Mouse (Mus musculus) embryonic fibroblast, embryonic 13.5 days (primary cell): ENCODE measurements around the gene 4930556J24Rik.

Source experiments
- CTCF ChIP-seq: IDR thresholded peaks from 2 replicates; pipeline ENCODE4 v1.5.1; 2011; ENCODE audit warnings: mild to moderate bottlenecking, control low read depth, low read length, moderate library complexity, borderline replicate concordance; ENCODE audit not compliant: insufficient read depth
- POLR2A ChIP-seq: IDR thresholded peaks from 2 replicates; pipeline ENCODE4 v1.6.1; 2011; ENCODE audit warnings: low read depth, mild to moderate bottlenecking, control low read depth, low read length, moderate library complexity

DNA sequence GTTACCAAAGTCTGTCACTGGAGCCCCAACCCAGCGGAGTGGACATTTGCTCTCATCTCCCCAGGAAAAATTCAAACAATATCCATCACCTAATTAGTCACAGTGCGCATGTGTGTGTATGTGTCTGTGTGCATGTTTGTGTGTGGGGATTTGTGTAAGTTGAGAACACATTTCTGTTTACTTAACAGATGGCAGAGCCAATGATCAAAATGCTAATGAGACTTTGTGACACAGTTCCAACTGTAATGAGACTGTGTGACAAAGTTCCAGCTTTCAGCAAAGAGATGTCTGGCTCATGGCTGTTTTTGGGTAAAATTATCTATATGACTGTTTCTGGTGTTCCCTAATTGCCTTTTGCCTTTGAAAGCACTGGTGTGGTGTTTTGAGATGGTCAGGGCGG lies 40.3 kb downstream of the 4930556J24Rik start:
- no peak for TF ChIP-seq CTCF
- no peak for TF ChIP-seq POLR2A
